Mouse (Mus musculus): ENCODE results near the gene Fcrl1. TPM values are rescaled to one million over a fixed set of nuclear protein-coding genes. Genes with fewer than 3 reads are reported as not detected.
A peak's percentile ranks its signal among the peaks of the same experiment; 100 is the strongest.

Fcrl1 gene
- polyA plus RNA-seq, 1 experiment from 2014 or later = 0.39 TPM

GRCm38 (mm10) chr3:87401321-87401720 lies 25.1 kb downstream of the Fcrl1 start:
- no peak for DNase-seq (ENCODE audit: low spot score)
- WGBS = 57% methylated on average over 5 of the region's 5 CpGs
- no peak for TF ChIP-seq EP300 (optimal IDR thresholded peaks at IDR 0.05)
- TF ChIP-seq CTCF (IDR thresholded peaks at IDR 0.05; ENCODE audit: low read depth) = no peak
- H3K27ac ChIP-seq (replicated peaks) = no peak overlapping the region
- no peak overlapping the region for H3K4me2 ChIP-seq (replicated peaks; ENCODE audit: low read depth)
- no peaks in the 10 kb centered on the region for H3K27me3 ChIP-seq (ENCODE audit: control insufficient read depth, insufficient read depth, low read length)
- no peaks in the 10 kb centered on the region for H3K36me3 ChIP-seq (ENCODE audit: control insufficient read depth, insufficient read depth, low read length)
- H3K9me3 ChIP-seq (ENCODE audit: control insufficient read depth, low read length) = no peaks in the 10 kb centered on the region
- no peak for ATAC-seq (ENCODE audit: low FRiP score, low TSS enrichment)
- H3K9ac ChIP-seq (ENCODE audit: low read length) = no peak overlapping the region
- H3K4me1 ChIP-seq (replicated peaks; ENCODE audit: control insufficient read depth, insufficient read depth) = no peaks in the 10 kb centered on the region
- H3K4me3 ChIP-seq (ENCODE audit: low read depth, low read length) = no peak overlapping the region

GRCm38 (mm10) chr3:87408171-87408570 lies 32.0 kb downstream of the Fcrl1 start:
- DNase-seq (ENCODE audit: low spot score) = peak; percentile 44
- Histone ChIP-seq H3K9me3 (ENCODE audit: control insufficient read depth, low read length) (no peaks in the 10 kb centered on the region), H3K4me2 (replicated peaks; ENCODE audit: low read depth) (no peak overlapping the region), H3K4me1 (replicated peaks; ENCODE audit: control insufficient read depth, insufficient read depth) (no peaks in the 10 kb centered on the region), H3K9ac (ENCODE audit: low read length) (no peak overlapping the region), H3K4me3 (ENCODE audit: low read depth, low read length) (no peak overlapping the region), H3K36me3 (ENCODE audit: control insufficient read depth, insufficient read depth, low read length) (no peaks in the 10 kb centered on the region), H3K27ac (replicated peaks) (no peak overlapping the region), H3K27me3 (ENCODE audit: control insufficient read depth, insufficient read depth, low read length) (no peaks in the 10 kb centered on the region)
- peak; percentile 66 for TF ChIP-seq CTCF (IDR thresholded peaks at IDR 0.05; ENCODE audit: low read depth)
- no peak for TF ChIP-seq EP300 (optimal IDR thresholded peaks at IDR 0.05)
- WGBS = 21% methylated on average over 4 of the region's 4 CpGs
- ATAC-seq (ENCODE audit: low FRiP score, low TSS enrichment) = no peak

GRCm38 (mm10) chr3:87409196-87409935 lies 33.2 kb downstream of the Fcrl1 start:
- Histone ChIP-seq H3K4me2 (replicated peaks; ENCODE audit: low read depth) (no peak overlapping the region), H3K9me3 (ENCODE audit: control insufficient read depth, low read length) (no peaks in the 10 kb centered on the region), H3K27me3 (ENCODE audit: control insufficient read depth, insufficient read depth, low read length) (no peaks in the 10 kb centered on the region), H3K4me3 (ENCODE audit: low read depth, low read length) (no peak overlapping the region), H3K27ac (replicated peaks) (no peak overlapping the region), H3K4me1 (replicated peaks; ENCODE audit: control insufficient read depth, insufficient read depth) (no peaks in the 10 kb centered on the region), H3K36me3 (ENCODE audit: control insufficient read depth, insufficient read depth, low read length) (no peaks in the 10 kb centered on the region), H3K9ac (ENCODE audit: low read length) (no peak overlapping the region)
- WGBS = 85% methylated on average over 4 of the region's 4 CpGs
- TF ChIP-seq CTCF (IDR thresholded peaks at IDR 0.05; ENCODE audit: low read depth) (no peak), EP300 (optimal IDR thresholded peaks at IDR 0.05) (no peak)
- DNase-seq (ENCODE audit: low spot score) = no peak
- no peak for ATAC-seq (ENCODE audit: low FRiP score, low TSS enrichment)

GRCm38 (mm10) chr3:87410605-87411004 lies 34.4 kb downstream of the Fcrl1 start:
- DNase-seq (ENCODE audit: low spot score) (no peak), ATAC-seq (ENCODE audit: low FRiP score, low TSS enrichment) (no peak)
- H3K4me3 ChIP-seq (ENCODE audit: low read depth, low read length) = no peak overlapping the region
- H3K4me1 ChIP-seq (replicated peaks; ENCODE audit: control insufficient read depth, insufficient read depth) = no peaks in the 10 kb centered on the region
- H3K36me3 ChIP-seq (ENCODE audit: control insufficient read depth, insufficient read depth, low read length) = no peaks in the 10 kb centered on the region
- no peak for TF ChIP-seq EP300 (optimal IDR thresholded peaks at IDR 0.05)
- TF ChIP-seq CTCF (IDR thresholded peaks at IDR 0.05; ENCODE audit: low read depth) = no peak
- H3K4me2 ChIP-seq (replicated peaks; ENCODE audit: low read depth) = no peak overlapping the region
- no peak overlapping the region for H3K27ac ChIP-seq (replicated peaks)
- no peaks in the 10 kb centered on the region for H3K27me3 ChIP-seq (ENCODE audit: control insufficient read depth, insufficient read depth, low read length)
- no peaks in the 10 kb centered on the region for H3K9me3 ChIP-seq (ENCODE audit: control insufficient read depth, low read length)
- H3K9ac ChIP-seq (ENCODE audit: low read length) = no peak overlapping the region
- 78% methylated on average over 6 of the region's 6 CpGs for WGBS

- no peak for TF ChIP-seq EP300 (optimal IDR thresholded peaks at IDR 0.05)
- peak; percentile 86 for TF ChIP-seq CTCF (IDR thresholded peaks at IDR 0.05; ENCODE audit: low read depth)
- Histone ChIP-seq H3K4me2 (replicated peaks; ENCODE audit: low read depth) (no peak overlapping the region), H3K36me3 (ENCODE audit: control insufficient read depth, insufficient read depth, low read length) (no peaks in the 10 kb centered on the region), H3K27me3 (ENCODE audit: control insufficient read depth, insufficient read depth, low read length) (no peaks in the 10 kb centered on the region), H3K27ac (replicated peaks) (no peak overlapping the region), H3K4me3 (ENCODE audit: low read depth, low read length) (no peak overlapping the region), H3K4me1 (replicated peaks; ENCODE audit: control insufficient read depth, insufficient read depth) (no peaks in the 10 kb centered on the region), H3K9ac (ENCODE audit: low read length) (no peak overlapping the region), H3K9me3 (ENCODE audit: control insufficient read depth, low read length) (no peaks in the 10 kb centered on the region)
- 15% methylated on average over 12 of the region's 12 CpGs for WGBS
- DNase-seq (ENCODE audit: low spot score) (peak; percentile 59), ATAC-seq (ENCODE audit: low FRiP score, low TSS enrichment) (peak; percentile 81)
Observed at GRCm38 (mm10) chr3:87411150-87411549, 35.0 kb downstream of the Fcrl1 start.

GRCm38 (mm10) chr3:87420645-87421044 lies 44.5 kb downstream of the Fcrl1 start:
- Histone ChIP-seq H3K9me3 (ENCODE audit: control insufficient read depth, low read length) (no peaks in the 10 kb centered on the region), H3K4me3 (ENCODE audit: low read depth, low read length) (no peak overlapping the region), H3K27me3 (ENCODE audit: control insufficient read depth, insufficient read depth, low read length) (no peaks in the 10 kb centered on the region), H3K4me1 (replicated peaks; ENCODE audit: control insufficient read depth, insufficient read depth) (no peaks in the 10 kb centered on the region), H3K9ac (ENCODE audit: low read length) (no peak overlapping the region), H3K36me3 (ENCODE audit: control insufficient read depth, insufficient read depth, low read length) (no peaks in the 10 kb centered on the region), H3K4me2 (replicated peaks; ENCODE audit: low read depth) (no peak overlapping the region), H3K27ac (replicated peaks) (no peak overlapping the region)
- TF ChIP-seq CTCF (IDR thresholded peaks at IDR 0.05; ENCODE audit: low read depth) (peak; percentile 11; the same call in 1 of the 2 replicates), EP300 (optimal IDR thresholded peaks at IDR 0.05) (no peak)
- WGBS = 73% methylated on average over 1 of the region's 1 CpGs
- ATAC-seq (ENCODE audit: low FRiP score, low TSS enrichment) (no peak), DNase-seq (ENCODE audit: low spot score) (no peak)
